Comparison of ENCODE assay signal across 8 mouse cellular contexts in the genomic region with DNA sequence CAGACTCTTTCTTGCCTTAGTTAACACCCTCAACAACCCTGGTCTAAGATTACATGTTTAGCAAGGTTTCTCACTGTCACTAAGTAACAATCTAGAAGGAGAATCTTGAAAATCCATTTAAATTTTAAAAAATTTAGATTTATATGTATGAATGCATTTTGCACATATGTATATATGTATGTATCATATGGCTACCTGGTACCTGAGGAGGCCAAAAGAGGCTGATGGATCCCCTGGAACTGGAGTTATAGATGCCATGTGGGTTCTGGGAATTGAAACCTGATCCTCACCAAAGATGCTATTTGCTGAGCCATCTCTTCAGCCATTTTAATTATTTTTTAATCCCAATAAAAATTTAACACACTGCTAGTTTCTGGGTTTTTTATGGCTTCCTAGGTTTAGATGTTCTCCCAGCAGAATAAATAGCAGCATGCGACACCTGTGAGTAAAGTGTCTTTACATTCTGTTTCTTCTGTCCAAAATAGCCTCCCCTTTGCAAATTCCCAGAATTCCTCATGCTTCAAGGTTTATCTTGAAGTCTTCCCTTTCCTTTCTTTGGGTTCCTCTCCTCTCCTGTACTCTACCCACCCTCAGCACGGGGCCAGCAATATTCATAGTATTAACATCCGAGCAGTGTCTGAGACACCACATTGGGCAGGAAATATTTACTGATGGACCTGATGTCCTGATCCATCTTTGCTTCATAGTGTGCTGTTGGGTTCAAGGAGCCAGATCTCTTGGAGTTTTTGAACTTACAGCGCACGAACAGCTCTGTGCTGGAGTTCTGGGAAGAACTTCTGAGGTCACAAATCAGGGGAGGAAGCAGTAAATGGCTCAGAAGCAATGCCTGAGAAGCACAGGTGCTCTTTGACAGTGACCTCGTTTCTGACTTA. TPM values are rescaled to one million over a fixed set of nuclear protein-coding genes. Genes with fewer than 3 reads are reported as not detected.
DNase-seq lines count a peak whose midpoint lies in the region; ATAC-seq and TF ChIP-seq lines count a peak whose summit lies in the region.

No protein-coding gene starts in this region.

- no peak for ATAC-seq in kidney, embryonic 14.5 days (ENCODE audit: low FRiP score, low TSS enrichment)
- ATAC-seq in hindbrain, embryonic 12.5 days (ENCODE audit: low FRiP score), result no peak
- no peak for ATAC-seq in midbrain, embryonic 13.5 days

- WGBS in kidney, embryonic 14.5 days, result 41% methylated on average over 6 of the region's 6 CpGs
- WGBS in hindbrain, embryonic 12.5 days, result 49% methylated on average over 6 of the region's 6 CpGs
- WGBS in midbrain, embryonic 13.5 days, result 43% methylated on average over 6 of the region's 6 CpGs

- DNase-seq in kidney, postnatal 25 days, result no peak
- DNase-seq in MEL (ENCODE audit: low read depth, low spot score), result peak; percentile 86
- DNase-seq in cerebellum, postnatal 36 days, result no peak
- DNase-seq in adrenal gland, adult 18-20 months (ENCODE audit: low spot score in 2 of 2), result no peak
- no peak for DNase-seq in kidney, adult 9 months

- no peak for TF ChIP-seq CTCF in MEL (IDR thresholded peaks at IDR 0.05 in 2 of 3, conservative IDR thresholded peaks at IDR 0.05 in 1 of 3; ENCODE audit: control insufficient read depth in 1 of 3, insufficient read depth in 1 of 3, low read depth in 2 of 3, low read length in 3 of 3, poor library complexity in 1 of 3, severe bottlenecking in 1 of 3)

- TF ChIP-seq EP300 in MEL (IDR thresholded peaks at IDR 0.05; ENCODE audit: low read depth in 1 of 2, low read length in 2 of 2), result no peak

- no peak for TF ChIP-seq RAD21 in MEL (IDR thresholded peaks at IDR 0.05; ENCODE audit: low read depth, low read length)

- H3K36me3 ChIP-seq in kidney, embryonic 14.5 days (ENCODE audit: control insufficient read depth, insufficient read depth, low read length), result no peaks in the 10 kb centered on the region
- peaks cover 0 to 44% of the 10 kb centered on the region in 2 experiments; a peak in 2 of 4 replicates for H3K36me3 ChIP-seq in MEL (ENCODE audit: control insufficient read depth in 1 of 2, insufficient read depth in 2 of 2, low read length in 2 of 2)
- no peaks in the 10 kb centered on the region for H3K36me3 ChIP-seq in hindbrain, embryonic 12.5 days
- no peaks in the 10 kb centered on the region for H3K36me3 ChIP-seq in midbrain, embryonic 13.5 days

- H3K9me3 ChIP-seq in kidney, embryonic 14.5 days (ENCODE audit: control insufficient read depth, low read length), result no peaks in the 10 kb centered on the region
- H3K9me3 ChIP-seq in MEL (replicated peaks; ENCODE audit: insufficient read depth, low read length), result no peaks in the 10 kb centered on the region
- no peaks in the 10 kb centered on the region for H3K9me3 ChIP-seq in hindbrain, embryonic 12.5 days (replicated peaks)
- H3K9me3 ChIP-seq in midbrain, embryonic 13.5 days, result no peaks in the 10 kb centered on the region

- peak overlapping the region; percentile 53 for H3K4me3 ChIP-seq in kidney, embryonic 14.5 days (ENCODE audit: low read length)
- peak overlapping the region; percentile 3 to 4 for H3K4me3 ChIP-seq in MEL (ENCODE audit: control insufficient read depth in 1 of 2, insufficient read depth in 1 of 2, low read depth in 2 of 2, low read length in 2 of 2)
- peak overlapping the region; percentile 35 for H3K4me3 ChIP-seq in hindbrain, embryonic 12.5 days
- H3K4me3 ChIP-seq in midbrain, embryonic 13.5 days (replicated peaks), result peak overlapping the region; percentile 38

- no peak; a peak in 1 of 4 replicates for TF ChIP-seq POLR2A in MEL (IDR thresholded peaks at IDR 0.05; ENCODE audit: control insufficient read depth in 1 of 2, insufficient read depth in 1 of 2, low read depth in 1 of 2, low read length in 2 of 2, poor library complexity in 1 of 2)

- H3K27ac ChIP-seq in kidney, embryonic 14.5 days (ENCODE audit: low read depth, low read length), result peak overlapping the region; percentile 55; the same call in 1 of the 2 replicates
- H3K27ac ChIP-seq in MEL (ENCODE audit: control insufficient read depth, low read depth, low read length), result peak overlapping the region; percentile 35
- H3K27ac ChIP-seq in hindbrain, embryonic 12.5 days, result no peak overlapping the region
- no peak overlapping the region for H3K27ac ChIP-seq in midbrain, embryonic 13.5 days

- H3K4me1 ChIP-seq in kidney, embryonic 14.5 days (ENCODE audit: control insufficient read depth, insufficient read depth, low read length), result peaks cover 22% of the 10 kb centered on the region
- H3K4me1 ChIP-seq in MEL (ENCODE audit: control insufficient read depth in 1 of 2, insufficient read depth in 2 of 2, low read length in 2 of 2), result peaks cover 11 to 23% of the 10 kb centered on the region in 2 experiments
- peaks cover 18% of the 10 kb centered on the region for H3K4me1 ChIP-seq in hindbrain, embryonic 12.5 days
- peaks cover 32% of the 10 kb centered on the region for H3K4me1 ChIP-seq in midbrain, embryonic 13.5 days (replicated peaks)

- H3K9ac ChIP-seq in kidney, embryonic 14.5 days (ENCODE audit: low read depth, low read length), result peak overlapping the region; percentile 75
- peak overlapping the region; percentile 92 for H3K9ac ChIP-seq in MEL (ENCODE audit: control insufficient read depth, low read depth, low read length, poor library complexity, severe bottlenecking)
- H3K9ac ChIP-seq in hindbrain, embryonic 12.5 days, result peak overlapping the region; percentile 59; the same call in 1 of the 2 replicates
- H3K9ac ChIP-seq in midbrain, embryonic 13.5 days (replicated peaks), result peak overlapping the region; percentile 61

- H3K4me2 ChIP-seq in kidney, embryonic 14.5 days (replicated peaks; ENCODE audit: low read depth, low read length), result peak overlapping the region; percentile 50
- H3K4me2 ChIP-seq in hindbrain, embryonic 12.5 days (replicated peaks), result peak overlapping the region; percentile 52
- peak overlapping the region; percentile 54 for H3K4me2 ChIP-seq in midbrain, embryonic 13.5 days (replicated peaks)

- peaks cover 2% of the 10 kb centered on the region; the same call in 1 of the 2 replicates for H3K79me2 ChIP-seq in MEL (ENCODE audit: control insufficient read depth, insufficient read depth, low read length, poor library complexity)

- no peaks in the 10 kb centered on the region for H3K27me3 ChIP-seq in kidney, embryonic 14.5 days (ENCODE audit: control insufficient read depth, insufficient read depth, low read length)
- no peaks in the 10 kb centered on the region for H3K27me3 ChIP-seq in MEL (ENCODE audit: control insufficient read depth in 1 of 2, insufficient read depth in 2 of 2, low read length in 2 of 2)
- H3K27me3 ChIP-seq in hindbrain, embryonic 12.5 days, result no peaks in the 10 kb centered on the region
- no peaks in the 10 kb centered on the region for H3K27me3 ChIP-seq in midbrain, embryonic 13.5 days

TF ChIP-seq in MEL, 35 proteins besides CTCF, POLR2A, EP300 and RAD21 (continues in another document):
- TF ChIP-seq ZMIZ1 (IDR thresholded peaks at IDR 0.05; ENCODE audit: low read depth, low read length) (no peak), ZKSCAN1 (IDR thresholded peaks at IDR 0.05; ENCODE audit: low read depth, low read length) (no peak), SIN3A (IDR thresholded peaks at IDR 0.05; ENCODE audit: low read length) (no peak)

RNA-seq across cellular contexts. Expression of a gene that starts 1.9 kb away (rescaled TPM):
- 0.91 and 2.4 TPM in 2 replicates for polyA plus RNA-seq in kidney, embryonic 14.5 days (2014; fragmentation: Nextera tagmentation; extraction: Ambion mirVana)
- total RNA-seq in MEL (2012; rRNA removed), result 1.3 and 1.5 TPM in 2 replicates
- polyA plus RNA-seq in MEL (2012; ENCODE audit: insufficient read depth in 1 of 2, insufficient read length in 2 of 2, low read depth in 1 of 2, low replicate concordance in 2 of 2, missing spikeins in 1 of 2), result not detected
- polyA plus RNA-seq in hindbrain, embryonic 12.5 days (2016; fragmentation: Nextera tagmentation; extraction: Ambion mirVana), result 0.71 and 0.91 TPM in 2 replicates
- 0.34 TPM in 2 replicates for polyA plus RNA-seq in midbrain, embryonic 13.5 days (2015; fragmentation: Nextera tagmentation; extraction: Ambion mirVana)
- total RNA-seq in adrenal gland, adult 18-20 months (2021), result not detected

RNA-seq across cellular contexts. Expression of a gene that starts 3.1 kb away (rescaled TPM):
- 18.3 and 20.3 TPM in 2 replicates for polyA plus RNA-seq in kidney, embryonic 14.5 days (2014; fragmentation: Nextera tagmentation; extraction: Ambion mirVana)
- total RNA-seq in MEL (2012; rRNA removed), result 3,456 and 4,103 TPM in 2 replicates
- polyA plus RNA-seq in MEL (2012; ENCODE audit: insufficient read depth in 1 of 2, insufficient read length in 2 of 2, low read depth in 1 of 2, low replicate concordance in 2 of 2, missing spikeins in 1 of 2), result 1 to 10 TPM in 1 of 2 experiments, not detected in 1; 1.5 TPM
- polyA plus RNA-seq in hindbrain, embryonic 12.5 days (2016; fragmentation: Nextera tagmentation; extraction: Ambion mirVana), result 16.0 and 22.0 TPM in 2 replicates
- 23.2 and 42.5 TPM in 2 replicates for polyA plus RNA-seq in midbrain, embryonic 13.5 days (2015; fragmentation: Nextera tagmentation; extraction: Ambion mirVana)
- 1 to 10 TPM; 7.7 to 9.6 TPM for total RNA-seq in adrenal gland, adult 18-20 months (2021)

RNA-seq across cellular contexts. Expression of a gene that starts 8.3 kb away (rescaled TPM):
- polyA plus RNA-seq in kidney, embryonic 14.5 days (2014; fragmentation: Nextera tagmentation; extraction: Ambion mirVana), result 33.3 and 69.4 TPM in 2 replicates
- total RNA-seq in MEL (2012; rRNA removed), result 11,232 and 13,053 TPM in 2 replicates
- 10 to 100 TPM in 1 of 2 experiments, not detected in 1; 18.4 TPM for polyA plus RNA-seq in MEL (2012; ENCODE audit: insufficient read depth in 1 of 2, insufficient read length in 2 of 2, low read depth in 1 of 2, low replicate concordance in 2 of 2, missing spikeins in 1 of 2)
- 49.8 and 72.3 TPM in 2 replicates for polyA plus RNA-seq in hindbrain, embryonic 12.5 days (2016; fragmentation: Nextera tagmentation; extraction: Ambion mirVana)
- polyA plus RNA-seq in midbrain, embryonic 13.5 days (2015; fragmentation: Nextera tagmentation; extraction: Ambion mirVana), result 75.5 and 102 TPM in 2 replicates
- 100 to 1,000 TPM; 358 to 442 TPM for total RNA-seq in adrenal gland, adult 18-20 months (2021)

RNA-seq across cellular contexts. Expression of a gene that starts 9.5 kb away (rescaled TPM):
- polyA plus RNA-seq in kidney, embryonic 14.5 days (2014; fragmentation: Nextera tagmentation; extraction: Ambion mirVana), result 5.4 and 6.9 TPM in 2 replicates
- 2,744 and 3,348 TPM in 2 replicates for total RNA-seq in MEL (2012; rRNA removed)
- 1,000 to 10,000 TPM in 1 of 2 experiments, 1 to 10 TPM in 1; 8.2 to 1,897 TPM for polyA plus RNA-seq in MEL (2012; ENCODE audit: insufficient read depth in 1 of 2, insufficient read length in 2 of 2, low read depth in 1 of 2, low replicate concordance in 2 of 2, missing spikeins in 1 of 2)
- polyA plus RNA-seq in hindbrain, embryonic 12.5 days (2016; fragmentation: Nextera tagmentation; extraction: Ambion mirVana), result 4.9 and 6.7 TPM in 2 replicates
- polyA plus RNA-seq in midbrain, embryonic 13.5 days (2015; fragmentation: Nextera tagmentation; extraction: Ambion mirVana), result 6.9 and 7.8 TPM in 2 replicates
- 10 to 100 TPM; 17.4 to 18.8 TPM for total RNA-seq in adrenal gland, adult 18-20 months (2021)

RNA-seq across cellular contexts. Expression of a gene that starts 14.7 kb away (rescaled TPM):
- 8.9 and 10.8 TPM in 2 replicates for polyA plus RNA-seq in kidney, embryonic 14.5 days (2014; fragmentation: Nextera tagmentation; extraction: Ambion mirVana)
- 195 and 290 TPM in 2 replicates for total RNA-seq in MEL (2012; rRNA removed)
- polyA plus RNA-seq in MEL (2012; ENCODE audit: insufficient read depth in 1 of 2, insufficient read length in 2 of 2, low read depth in 1 of 2, low replicate concordance in 2 of 2, missing spikeins in 1 of 2), result 1 to 10 TPM in 1 of 2 experiments, not detected in 1; 1.5 TPM
- polyA plus RNA-seq in hindbrain, embryonic 12.5 days (2016; fragmentation: Nextera tagmentation; extraction: Ambion mirVana), result 5.0 and 10.9 TPM in 2 replicates
- polyA plus RNA-seq in midbrain, embryonic 13.5 days (2015; fragmentation: Nextera tagmentation; extraction: Ambion mirVana), result 11.1 and 13.2 TPM in 2 replicates
- 10 to 100 TPM; 21.2 to 22.1 TPM for total RNA-seq in adrenal gland, adult 18-20 months (2021)

Comparison
In these comparisons a context has a peak if more than half of its experiments do, and no peak if none do; other contexts are left out.
1. H3K27ac ChIP-seq: peak in kidney, embryonic 14.5 days (single experiment) and MEL (single experiment); none in hindbrain, embryonic 12.5 days (single experiment) and midbrain, embryonic 13.5 days (single experiment).
2. Peak in every context shown above with its lines, with median percentiles within 50 percentile points of each other: H3K4me2 ChIP-seq, H3K4me3 ChIP-seq and H3K9ac ChIP-seq.